Mouse (Mus musculus): ENCODE data around the gene Olfr313.
"Not testable (repeated sequence)": the region's sequence is repeated elsewhere in the genome, so short reads cannot be mapped to it uniquely, and the experiment has no call there.

The Olfr313 gene

GRCm38 (mm10) chr11:58814700-58815099 lies at the start of gene Olfr313:
TSS of gene Olfr313 (plus strand) at chr11:58815000.
- not testable (repeated sequence) for DNase-seq (ENCODE audit: low spot score in 2 of 2)

- DNase-seq (ENCODE audit: low spot score in 2 of 2) = no peak
These were observed 41.9 kb upstream of the Olfr313 start, which contains the start of gene Olfr315 for GRCm38 (mm10) chr11:58772888-58773287. TSS of gene Olfr315 (plus strand) at chr11:58773188.

- DNase-seq (ENCODE audit: low spot score in 2 of 2) = no peak
These were observed 32.2 kb upstream of the Olfr313 start, which contains the start of gene Olfr314 for GRCm38 (mm10) chr11:58782480-58783089. TSS of gene Olfr314 (plus strand) at chr11:58782952.

DNA sequence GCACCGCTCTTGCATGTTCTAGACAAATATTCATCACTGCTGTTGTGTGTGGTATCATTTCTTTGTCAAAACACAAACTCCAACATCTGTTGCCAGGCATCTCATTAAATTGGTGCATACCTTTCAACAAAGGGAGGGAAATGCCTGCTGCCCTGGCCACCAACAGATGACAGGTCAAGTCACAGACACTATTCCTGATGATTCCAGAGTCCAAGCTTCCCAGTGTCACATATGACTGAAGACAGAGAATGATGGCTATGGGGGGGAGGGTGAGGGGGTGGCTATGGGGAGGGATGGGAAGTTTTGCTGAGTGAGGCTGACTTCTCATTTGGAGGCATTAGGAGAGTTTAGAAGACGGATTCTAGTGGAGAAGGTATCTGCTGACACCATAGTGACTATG lies 30.6 kb upstream of the Olfr313 start:
- DNase-seq (ENCODE audit: low spot score in 2 of 2) = no peak

DNA sequence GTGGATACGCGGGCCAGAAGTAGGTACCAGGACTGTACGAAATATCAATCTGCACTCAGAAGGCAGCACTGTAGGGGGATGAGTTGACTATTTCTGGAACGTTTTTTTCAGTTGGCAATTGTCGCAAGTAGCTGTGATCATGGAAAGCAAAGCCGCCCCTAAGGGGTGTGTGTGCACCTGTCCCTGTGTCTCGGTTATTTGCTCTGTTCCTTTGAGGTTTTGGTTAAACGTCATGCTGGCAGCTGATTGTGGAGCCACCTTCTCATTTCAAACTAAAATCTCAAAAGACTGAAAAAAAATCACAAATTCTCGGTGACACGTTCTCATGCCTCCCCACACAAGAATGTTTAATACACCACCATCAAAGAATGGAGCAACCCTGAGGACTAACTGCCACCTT lies 27.1 kb upstream of the Olfr313 start:
- DNase-seq (ENCODE audit: low spot score in 2 of 2) = no peak

GRCm38 (mm10) chr11:58788346-58788745 lies 26.5 kb upstream of the Olfr313 start:
- DNase-seq (ENCODE audit: low spot score in 2 of 2) = no peak

- DNase-seq (ENCODE audit: low spot score in 2 of 2) = no peak
These were observed 25.3 kb upstream of the Olfr313 start for GRCm38 (mm10) chr11:58789532-58789931.

- DNase-seq (ENCODE audit: low spot score in 2 of 2) = no peak
These were observed 24.7 kb upstream of the Olfr313 start for GRCm38 (mm10) chr11:58790053-58790452.

DNA sequence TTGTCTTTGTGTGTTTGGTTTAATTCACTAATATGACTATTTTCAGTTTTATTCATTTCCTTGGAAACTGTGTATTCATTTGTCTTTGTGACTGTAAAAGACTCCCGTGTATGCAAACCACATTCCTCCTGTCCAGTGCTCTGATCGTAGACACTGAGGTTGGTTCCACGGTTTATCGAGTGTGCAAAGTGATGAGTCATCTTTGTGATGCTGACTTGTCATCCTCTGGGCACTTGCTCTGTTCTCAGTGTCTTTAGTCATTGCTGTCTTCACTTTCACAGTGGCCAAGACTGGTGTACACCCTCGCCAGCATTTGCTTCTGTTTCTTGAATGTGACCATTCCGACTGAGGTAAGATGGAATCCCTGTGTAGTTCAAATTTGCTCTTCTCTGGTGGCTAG lies 24.2 kb upstream of the Olfr313 start:
- no peak for DNase-seq (ENCODE audit: low spot score in 2 of 2)

DNA sequence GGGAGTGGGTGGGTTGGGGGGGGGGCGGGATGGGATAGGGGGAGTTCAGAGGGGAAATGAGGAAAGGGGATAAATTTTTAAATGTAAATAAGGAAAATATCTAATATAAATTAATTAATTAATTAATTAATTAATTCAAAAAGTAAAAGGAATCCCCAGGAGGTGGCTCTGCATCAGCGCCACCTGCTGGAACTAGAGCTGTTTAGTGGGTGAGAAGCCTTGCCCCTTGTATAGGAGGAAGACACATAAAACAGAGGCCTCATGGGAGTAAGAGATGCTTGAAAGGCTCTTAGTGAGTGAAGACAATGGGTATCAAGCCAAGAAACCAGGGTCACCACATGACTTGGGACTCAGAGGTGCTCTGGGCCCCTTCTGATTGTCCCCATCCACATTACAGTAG lies 18.9 kb upstream of the Olfr313 start:
- no peak for DNase-seq (ENCODE audit: low spot score in 2 of 2)

- peak; percentile 42 to 81 for DNase-seq (ENCODE audit: low spot score in 2 of 2)
These were observed 17.9 kb upstream of the Olfr313 start for GRCm38 (mm10) chr11:58796850-58797249.

- peak in 1 of 2 experiments; percentile 45 for DNase-seq (ENCODE audit: low spot score in 2 of 2)
These were observed 15.1 kb upstream of the Olfr313 start for GRCm38 (mm10) chr11:58799747-58800146.

DNA sequence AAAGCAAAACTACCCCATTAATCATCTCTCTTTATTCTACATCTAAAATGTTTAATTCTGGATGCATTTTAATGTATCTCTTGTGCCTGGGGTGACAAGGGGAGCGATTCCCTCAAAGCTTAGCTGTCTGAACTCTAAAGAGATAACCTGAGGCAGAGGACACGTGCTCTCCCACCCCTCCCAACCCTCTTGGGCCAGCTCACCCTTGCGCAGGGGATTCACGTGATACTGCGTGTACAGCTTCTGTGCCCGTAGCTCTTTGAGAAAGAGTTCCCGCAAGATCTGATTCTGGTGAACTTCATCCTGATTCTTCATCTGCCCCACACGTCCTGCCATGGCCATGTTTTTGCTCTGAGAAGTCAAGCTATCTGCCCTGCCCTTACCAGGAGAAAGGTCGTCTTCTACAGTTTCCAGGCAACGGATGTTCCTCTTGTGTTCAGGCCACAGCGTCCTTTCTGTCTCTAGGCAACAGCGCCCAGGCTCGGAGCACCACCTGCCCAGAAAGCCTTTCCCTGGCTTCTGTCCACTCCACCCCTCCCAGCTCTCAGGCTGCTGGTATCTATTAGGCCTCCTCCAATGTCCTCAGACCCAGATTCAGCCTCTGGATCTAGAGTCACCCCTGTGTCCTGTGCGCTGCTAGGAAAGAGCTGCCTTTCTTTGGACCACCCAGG lies 13.1 kb upstream of the Olfr313 start, which contains the start of gene Fam183b:
TSS of gene Fam183b (minus strand) at position 403 of the 671 bp plus-strand sequence.
- DNase-seq (ENCODE audit: low spot score in 2 of 2) = peak in 1 of 2 experiments; percentile 11

DNA sequence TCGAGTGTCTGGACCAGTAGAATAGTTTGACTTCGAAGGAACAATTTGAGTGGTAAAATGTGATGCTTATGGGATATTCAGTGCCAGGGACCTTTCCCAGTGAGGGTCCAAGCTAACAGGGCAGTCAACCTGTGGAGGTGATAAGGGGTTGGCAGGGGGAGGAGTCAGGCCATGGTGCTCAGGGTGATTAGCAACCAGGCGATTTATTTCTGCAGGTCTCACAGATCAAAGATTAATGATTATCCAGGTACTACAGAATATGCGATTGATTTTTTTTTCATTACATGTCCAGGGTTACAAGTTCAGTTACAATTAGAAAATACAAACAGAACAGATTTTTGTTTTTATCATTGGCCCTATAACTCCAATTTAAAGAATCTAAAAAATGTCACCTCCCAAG lies 10.9 kb upstream of the Olfr313 start:
- DNase-seq (ENCODE audit: low spot score in 2 of 2) = no peak

GRCm38 (mm10) chr11:58804393-58804792 lies 10.4 kb upstream of the Olfr313 start:
- no peak for DNase-seq (ENCODE audit: low spot score in 2 of 2)

DNA sequence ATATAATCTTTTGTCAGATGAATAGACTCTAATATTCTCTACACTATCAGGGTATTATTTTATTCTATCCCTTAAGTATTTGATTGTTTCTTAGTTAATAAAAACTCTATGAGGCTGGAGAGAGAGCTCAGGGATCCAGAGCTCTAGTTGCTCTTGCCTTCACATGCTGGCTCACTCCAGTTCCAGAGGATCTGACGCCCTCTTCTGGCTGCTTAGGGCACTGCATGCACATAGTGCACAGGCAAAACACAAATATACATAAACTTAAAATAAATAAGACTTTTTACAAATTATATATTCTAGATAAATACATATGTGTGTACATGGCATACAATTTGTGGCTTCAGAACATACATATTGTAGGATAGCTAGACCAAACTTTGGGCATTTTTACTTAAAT lies 2.8 kb upstream of the Olfr313 start:
- DNase-seq (ENCODE audit: low spot score in 2 of 2) = no peak

DNA sequence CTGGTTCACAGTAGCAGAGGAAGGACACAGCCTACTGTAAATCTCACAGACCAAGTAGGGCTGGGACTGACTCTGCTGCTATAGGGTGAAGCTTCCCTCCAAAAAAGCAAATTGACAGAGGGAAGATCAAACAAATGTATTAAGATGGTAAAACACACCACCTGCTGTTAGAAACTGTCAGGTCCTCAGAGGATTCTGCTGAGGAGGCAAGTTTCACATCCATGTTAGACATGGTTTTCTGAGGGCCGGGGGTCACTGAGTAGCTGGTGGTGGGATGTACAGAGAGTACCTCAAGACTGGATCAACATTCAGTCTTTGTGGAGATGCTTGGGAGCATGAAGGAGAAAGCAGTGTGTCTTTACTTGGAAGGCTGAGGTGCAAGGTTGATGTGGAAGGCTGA lies 876 bp downstream of the Olfr313 start:
- no peak for DNase-seq (ENCODE audit: low spot score in 2 of 2)

DNA sequence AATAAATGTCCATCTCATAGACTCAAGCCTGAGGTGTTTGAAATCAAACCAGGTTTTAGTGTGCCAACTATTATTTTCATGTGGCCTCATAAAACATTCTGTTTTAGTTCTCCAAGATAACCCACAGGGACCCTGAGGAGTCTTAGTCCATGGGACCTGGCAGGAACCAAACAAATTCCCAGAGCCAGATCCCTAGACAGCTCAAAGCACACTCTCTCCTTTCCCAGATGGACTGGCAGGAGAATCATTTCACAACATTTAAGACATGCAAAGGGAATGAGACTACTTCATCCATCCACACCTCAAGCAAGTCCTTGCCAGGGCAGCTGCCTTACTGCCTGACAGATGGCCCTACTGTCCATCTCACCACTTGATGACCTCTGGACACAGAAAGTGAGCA lies 14.1 kb downstream of the Olfr313 start, which contains the start of gene Olfr312:
TSS of gene Olfr312 (plus strand) at position 301 of the 400 bp plus-strand sequence.
- DNase-seq (ENCODE audit: low spot score in 2 of 2) = not testable (repeated sequence)

DNA sequence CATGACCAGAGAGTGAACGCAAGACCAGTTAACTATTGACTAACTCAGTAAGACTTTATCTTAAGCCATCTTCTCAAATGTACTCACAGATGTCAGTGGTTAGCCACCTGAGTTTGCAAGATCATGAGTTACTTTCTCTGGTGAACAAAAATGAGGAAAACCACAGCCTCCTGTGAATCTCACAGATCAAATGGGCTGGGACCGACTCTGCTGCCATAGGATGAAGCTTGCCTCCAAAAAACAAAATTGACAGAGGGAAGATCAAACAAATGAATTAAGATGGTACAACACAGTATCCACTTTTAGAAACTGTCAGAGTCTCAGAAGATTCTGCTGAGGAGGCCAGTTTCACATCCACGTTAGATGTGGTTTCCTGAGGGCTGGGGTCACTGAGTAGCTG lies 15.0 kb downstream of the Olfr313 start:
- DNase-seq (ENCODE audit: low spot score in 2 of 2) = no peak

- not testable (repeated sequence) for DNase-seq (ENCODE audit: low spot score in 2 of 2)
These were observed 17.7 kb downstream of the Olfr313 start for GRCm38 (mm10) chr11:58832541-58832940.

- DNase-seq (ENCODE audit: low spot score in 2 of 2) = not testable (repeated sequence)
These were observed 24.2 kb downstream of the Olfr313 start, which contains the start of gene Olfr311 for GRCm38 (mm10) chr11:58838951-58839350. TSS of gene Olfr311 (plus strand) at chr11:58839251.

GRCm38 (mm10) chr11:58846919-58847461 lies 32.2 kb downstream of the Olfr313 start, which contains the start of gene Gm12258:
TSS of gene Gm12258 (plus strand) at chr11:58847158.
- peak; percentile 94 to 97 for DNase-seq (ENCODE audit: low spot score in 2 of 2)

DNA sequence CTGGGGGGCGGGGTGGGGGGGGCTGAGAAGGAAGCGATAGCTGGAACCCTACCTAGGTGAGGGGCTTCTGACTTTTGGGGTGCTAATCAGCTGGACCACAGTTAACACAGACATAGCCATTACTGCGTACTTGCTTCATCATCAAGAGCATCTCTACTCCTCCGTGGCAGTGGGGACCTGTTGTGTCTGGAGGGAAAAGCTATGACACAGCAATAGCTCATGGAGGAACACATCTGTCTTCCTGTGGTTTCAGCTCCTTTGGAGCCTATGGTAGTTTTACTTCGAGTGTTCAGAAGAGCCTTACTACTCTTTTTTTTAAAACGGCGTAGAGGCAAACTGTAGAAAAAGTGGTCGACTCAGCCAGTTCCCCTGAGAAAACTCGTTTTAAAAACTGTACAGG lies 32.8 kb downstream of the Olfr313 start:
- no peak for DNase-seq (ENCODE audit: low spot score in 2 of 2)

Data from left cerebral cortex, adult 9 months (tissue).